Mouse (Mus musculus) liver, embryonic 14.5 days (tissue): ENCODE data around the gene Mrgprh.

ENCODE experiments used
- CTCF ChIP-seq: IDR thresholded peaks from 2 replicates; pipeline ENCODE4 v1.5.1; 2016; ENCODE audit warnings: antibody characterized with exemption, low read depth, control low read depth
- EP300 ChIP-seq: IDR thresholded peaks from 2 replicates; pipeline ENCODE4 v1.6.1; 2016; ENCODE audit warnings: antibody characterized with exemption, low read depth

DNA sequence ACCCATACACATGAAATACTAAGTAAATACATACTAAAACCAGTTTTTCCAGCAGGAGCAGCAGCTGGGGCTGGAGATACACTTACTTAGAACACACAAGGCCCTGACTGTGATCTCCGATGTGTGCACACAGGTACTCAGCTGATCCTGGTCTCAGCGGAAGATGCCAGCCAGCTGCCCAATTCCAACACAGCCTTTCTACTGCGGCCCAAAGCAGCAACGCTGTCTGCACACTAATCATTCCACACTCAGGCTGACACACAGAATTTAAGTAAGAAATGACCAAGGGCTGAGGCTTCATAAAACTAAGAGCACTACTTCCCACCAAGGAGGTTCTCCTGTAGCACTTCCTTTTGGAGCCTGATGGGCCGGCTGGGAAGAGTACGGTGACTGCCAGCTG lies 26.5 kb downstream of the Mrgprh start:
- TF ChIP-seq CTCF: no peak
- TF ChIP-seq EP300: no peak
